Mouse (Mus musculus) forebrain, embryonic 12.5 days (tissue): ENCODE measurements around the gene Foxk1. TPM values are rescaled to one million over a fixed set of nuclear protein-coding genes. Genes with fewer than 3 reads are reported as not detected.

Experiments used
- ATAC-seq: fragments of 200-750 bp; cut with Nextera tagmentation; 2 replicates; pipeline ENCODE4 v1.8.0; 2017; ENCODE audit warnings: moderate TSS enrichment; ENCODE audit not compliant: low FRiP score
- H3K27ac ChIP-seq: fragments of 300-500 bp; sonication (generic); 2 replicates; pipeline ENCODE4 v1.5.1; 2016; ENCODE audit warnings: mild to moderate bottlenecking
- H3K27me3 ChIP-seq: fragments of 300-500 bp; sonication (generic); 2 replicates; pipeline ENCODE4 v1.6.1; 2016; ENCODE audit warnings: mild to moderate bottlenecking
- H3K36me3 ChIP-seq: fragments of 300-500 bp; sonication (generic); replicated peaks from 2 replicates; pipeline ENCODE4 v1.6.1; 2016; ENCODE audit warnings: mild to moderate bottlenecking
- H3K4me1 ChIP-seq: fragments of 300-500 bp; sonication (generic); 2 replicates; pipeline ENCODE4 v1.6.1; 2016
- H3K4me2 ChIP-seq: fragments of 300-500 bp; sonication (generic); 2 replicates; pipeline ENCODE4 v1.6.1; 2016; ENCODE audit warnings: mild to moderate bottlenecking, moderate library complexity
- H3K4me3 ChIP-seq: fragments of 300-500 bp; sonication (generic); replicated peaks from 2 replicates; pipeline ENCODE4 v1.5.1; 2016; ENCODE audit warnings: mild to moderate bottlenecking
- H3K9ac ChIP-seq: fragments of 300-500 bp; sonication (generic); 2 replicates; pipeline ENCODE4 v1.6.1; 2016; ENCODE audit warnings: mild to moderate bottlenecking
- H3K9me3 ChIP-seq: fragments of 300-500 bp; sonication (generic); 2 replicates; pipeline ENCODE4 v1.6.1; 2016
- WGBS: fragments of 180-500 bp; shearing (Covaris S2); methylation state at CpG from one replicate; pipeline ENCODE4 v1.1.7; 2016; 5-methylcytosine and 5-hydroxymethylcytosine counted together
- polyA plus RNA-seq: library from polyadenylated mRNA; unstranded; fragments of >200 nt; fragmentation: Nextera tagmentation; extraction: Ambion mirVana; gene quantifications from 2 replicates; pipeline ENCODE4 v1.2.1, GENCODE M21; 2016

The Foxk1 gene
- polyA plus RNA-seq, 1 experiment from 2014 or later, result 5.2 TPM

- H3K27ac ChIP-seq, result no peak overlapping the region
- no peaks in the 10 kb centered on the region for H3K36me3 ChIP-seq
- WGBS, result 80% methylated on average over 3 of the region's 3 CpGs
- peaks cover 9% of the 10 kb centered on the region for H3K27me3 ChIP-seq
- no peaks in the 10 kb centered on the region for H3K9me3 ChIP-seq
- H3K4me3 ChIP-seq, result no peak overlapping the region
- no peak overlapping the region for H3K4me2 ChIP-seq
- no peak for ATAC-seq
- H3K9ac ChIP-seq, result no peak overlapping the region
- peaks cover 7% of the 10 kb centered on the region for H3K4me1 ChIP-seq
These were observed 102.9 kb downstream of the Foxk1 start for GRCm38 (mm10) chr5:142504175-142504574.

- peaks cover 13% of the 10 kb centered on the region for H3K4me1 ChIP-seq
- 73% methylated on average over 3 of the region's 3 CpGs for WGBS
- no peak for ATAC-seq
- H3K27ac ChIP-seq, result no peak overlapping the region
- H3K4me3 ChIP-seq, result no peak overlapping the region
- H3K36me3 ChIP-seq, result no peaks in the 10 kb centered on the region
- no peak overlapping the region for H3K9ac ChIP-seq
- H3K27me3 ChIP-seq, result peaks cover 9% of the 10 kb centered on the region
- no peaks in the 10 kb centered on the region for H3K9me3 ChIP-seq
- H3K4me2 ChIP-seq, result no peak overlapping the region
These were observed 104.6 kb downstream of the Foxk1 start for GRCm38 (mm10) chr5:142505695-142506423.

GRCm38 (mm10) chr5:142509141-142510060 is 108.1 kb downstream of the Foxk1 start:
- peak; percentile 49 for ATAC-seq
- Histone ChIP-seq H3K9me3 (no peaks in the 10 kb centered on the region), H3K4me3 (no peak overlapping the region), H3K9ac (peak overlapping the region; percentile 42; the same call in 1 of the 2 replicates), H3K27ac (peak overlapping the region; percentile 66; the same call in 1 of the 2 replicates), H3K4me1 (peaks cover 13% of the 10 kb centered on the region), H3K27me3 (no peaks in the 10 kb centered on the region; the same call in 1 of the 2 replicates), H3K4me2 (peak overlapping the region; percentile 36), H3K36me3 (no peaks in the 10 kb centered on the region)
- WGBS, result 7% methylated on average over 15 of the region's 15 CpGs

GRCm38 (mm10) chr5:142510061-142510414 is 108.7 kb downstream of the Foxk1 start:
- no peak overlapping the region for H3K27ac ChIP-seq
- H3K9ac ChIP-seq, result 0 out of 2 replicates have a peak overlapping the region, but pooled peaks have one; percentile 42
- H3K4me2 ChIP-seq, result 0 out of 2 replicates have a peak overlapping the region, but pooled peaks have one; percentile 36
- WGBS, result 38% methylated on average over 7 of the region's 7 CpGs
- no peaks in the 10 kb centered on the region for H3K36me3 ChIP-seq
- ATAC-seq, result no peak
- H3K27me3 ChIP-seq, result no peaks in the 10 kb centered on the region; the same call in 1 of the 2 replicates
- H3K9me3 ChIP-seq, result no peaks in the 10 kb centered on the region
- no peak overlapping the region for H3K4me3 ChIP-seq
- peaks cover 13% of the 10 kb centered on the region for H3K4me1 ChIP-seq

Other genes starting within 250 kb of the Foxk1 start
- 12.7 and 15.2 TPM in 2 replicates for gene Ap5z1, start 62.4 kb downstream of the Foxk1 start, polyA plus RNA-seq
- 0.10 and 0.19 TPM in 2 replicates for gene Papolb, start 128.6 kb downstream of the Foxk1 start, polyA plus RNA-seq
- 3.2 and 3.3 TPM in 2 replicates for gene Radil, start 149.6 kb downstream of the Foxk1 start, polyA plus RNA-seq
- gene Mmd2, start 207.3 kb downstream of the Foxk1 start, polyA plus RNA-seq, result 17.7 and 20.0 TPM in 2 replicates
- 59.7 and 60.4 TPM in 2 replicates for gene Wipi2, start 226.2 kb downstream of the Foxk1 start, polyA plus RNA-seq